Comparison of ENCODE assay signal across 31 mouse cellular contexts in genomic region chr4:100977522-100977921, GRCm38 (mm10). TPM values are rescaled to one million over a fixed set of nuclear protein-coding genes. Genes with fewer than 3 reads are reported as not detected.
DNase-seq lines count a peak whose midpoint lies in the region; ATAC-seq and TF ChIP-seq lines count a peak whose summit lies in the region.
"Had no signal": no experiment of that assay in that cellular context is flagged by ENCODE, and none has a peak within 500 bp of the region (broad histone marks: within the 10 kb centered on the region; RNA-seq: fewer than 3 reads in every experiment).

No protein-coding gene starts in this region.

- no peak for TF ChIP-seq EP300 in lung, postnatal 0 days (IDR thresholded peaks at IDR 0.05)

- H3K9me3 ChIP-seq in hindbrain, postnatal 0 days (ENCODE audit: low read length) = no peaks in the 10 kb centered on the region
- H3K9me3 ChIP-seq in hindbrain, embryonic 13.5 days = no peaks in the 10 kb centered on the region
- no peaks in the 10 kb centered on the region for H3K9me3 ChIP-seq in lung, postnatal 0 days (ENCODE audit: low read length)
- H3K9me3 ChIP-seq in embryonic facial prominence, embryonic 10.5 days = no peaks in the 10 kb centered on the region
- H3K9me3 ChIP-seq: G1E; heart, embryonic 13.5 days; limb, embryonic 15.5 days; liver, embryonic 15.5 days; midbrain, embryonic 15.5 days; neural tube, embryonic 15.5 days; stomach, embryonic 15.5 days had no signal

- DNase-seq in hindbrain, postnatal 0 days (ENCODE audit: low spot score) = no peak
- DNase-seq in lung, postnatal 0 days (ENCODE audit: low spot score) = no peak
- no peak for DNase-seq in lung, postnatal 36 days
- peak; percentile 16 for DNase-seq in R1 (ENCODE audit: low read depth, low spot score)
- no peak for DNase-seq in left cerebral cortex, adult 18-20 months (ENCODE audit: low spot score in 2 of 2)
- no peak for DNase-seq in embryonic facial prominence, embryonic 10.5 days (ENCODE audit: low spot score)
- DNase-seq: cerebellum, adult 8-10 months; heart, postnatal 4 days; lung, postnatal 10 days; right cerebral cortex, postnatal 14 days; thymus, adult 2 months had no signal

- H3K27me3 ChIP-seq in hindbrain, postnatal 0 days (ENCODE audit: insufficient read depth, low read length) = no peaks in the 10 kb centered on the region
- H3K27me3 ChIP-seq in hindbrain, embryonic 13.5 days = no peaks in the 10 kb centered on the region
- no peaks in the 10 kb centered on the region for H3K27me3 ChIP-seq in lung, postnatal 0 days (replicated peaks; ENCODE audit: insufficient read depth, low read length)
- no peaks in the 10 kb centered on the region for H3K27me3 ChIP-seq in embryonic facial prominence, embryonic 10.5 days (replicated peaks; ENCODE audit: low read depth, poor library complexity, severe bottlenecking)
- H3K27me3 ChIP-seq: heart, embryonic 13.5 days; limb, embryonic 15.5 days; liver, embryonic 15.5 days; megakaryocyte, embryonic 14.5 days; midbrain, embryonic 15.5 days; neural tube, embryonic 15.5 days; stomach, embryonic 15.5 days had no signal

- no peak overlapping the region for H3K4me2 ChIP-seq in hindbrain, postnatal 0 days (ENCODE audit: low read depth, low read length)
- H3K4me2 ChIP-seq in hindbrain, embryonic 13.5 days = no peak overlapping the region
- H3K4me2 ChIP-seq in lung, postnatal 0 days (replicated peaks; ENCODE audit: low read depth, low read length) = no peak overlapping the region
- H3K4me2 ChIP-seq: heart, embryonic 13.5 days; limb, embryonic 15.5 days; liver, embryonic 15.5 days; midbrain, embryonic 15.5 days; neural tube, embryonic 15.5 days; stomach, embryonic 15.5 days had no signal

- H3K4me1 ChIP-seq in hindbrain, postnatal 0 days (ENCODE audit: insufficient read depth, low read length) = no peaks in the 10 kb centered on the region; the same call in 1 of the 2 replicates
- peaks cover 17% of the 10 kb centered on the region for H3K4me1 ChIP-seq in hindbrain, embryonic 13.5 days (replicated peaks)
- H3K4me1 ChIP-seq in lung, postnatal 0 days (ENCODE audit: insufficient read depth, low read depth, low read length) = no peaks in the 10 kb centered on the region
- H3K4me1 ChIP-seq in embryonic facial prominence, embryonic 10.5 days = peaks cover 11% of the 10 kb centered on the region
- H3K4me1 ChIP-seq: limb, embryonic 15.5 days; liver, embryonic 15.5 days; megakaryocyte, embryonic 14.5 days; stomach, embryonic 15.5 days had no signal

- no peak overlapping the region for H3K27ac ChIP-seq in hindbrain, postnatal 0 days
- H3K27ac ChIP-seq in hindbrain, embryonic 13.5 days = no peak overlapping the region
- no peak overlapping the region for H3K27ac ChIP-seq in lung, postnatal 0 days (ENCODE audit: low read length)
- H3K27ac ChIP-seq in embryonic facial prominence, embryonic 10.5 days (replicated peaks) = no peak overlapping the region
- H3K27ac ChIP-seq: heart, embryonic 13.5 days; limb, embryonic 15.5 days; liver, embryonic 15.5 days; midbrain, embryonic 15.5 days; neural tube, embryonic 15.5 days; stomach, embryonic 15.5 days had no signal

- H3K9ac ChIP-seq in hindbrain, postnatal 0 days (replicated peaks; ENCODE audit: low read length) = no peak overlapping the region
- H3K9ac ChIP-seq in hindbrain, embryonic 13.5 days = no peak overlapping the region
- H3K9ac ChIP-seq in lung, postnatal 0 days (replicated peaks; ENCODE audit: low read depth) = no peak overlapping the region
- H3K9ac ChIP-seq: heart, embryonic 13.5 days; limb, embryonic 15.5 days; liver, embryonic 15.5 days; midbrain, embryonic 15.5 days; neural tube, embryonic 15.5 days; stomach, embryonic 15.5 days had no signal

- peak; percentile 44; the same call in 1 of the 2 replicates for TF ChIP-seq CTCF in hindbrain, postnatal 0 days (IDR thresholded peaks at IDR 0.05; ENCODE audit: low read depth)
- TF ChIP-seq CTCF in lung, postnatal 0 days (IDR thresholded peaks at IDR 0.05) = peak; percentile 42; the same call in 1 of the 2 replicates

- H3K36me3 ChIP-seq in hindbrain, postnatal 0 days (ENCODE audit: insufficient read depth, low read length) = 0 out of 2 replicates have a peak, but pooled peaks cover 4% of the 10 kb centered on the region
- H3K36me3 ChIP-seq in hindbrain, embryonic 13.5 days = peaks cover 15% of the 10 kb centered on the region
- 0 out of 2 replicates have a peak, but pooled peaks cover 5% of the 10 kb centered on the region for H3K36me3 ChIP-seq in lung, postnatal 0 days (ENCODE audit: insufficient read depth, low read length)
- H3K36me3 ChIP-seq in embryonic facial prominence, embryonic 10.5 days (replicated peaks) = peaks cover 93% of the 10 kb centered on the region
- H3K36me3 ChIP-seq: G1E; liver, embryonic 15.5 days; midbrain, embryonic 15.5 days; neural tube, embryonic 15.5 days had no signal

- no peak for ATAC-seq in hindbrain, postnatal 0 days
- no peak for ATAC-seq in hindbrain, embryonic 13.5 days (ENCODE audit: low FRiP score)
- no peak for ATAC-seq in lung, postnatal 0 days
- ATAC-seq: midbrain, embryonic 15.5 days had no signal

- H3K4me3 ChIP-seq in hindbrain, postnatal 0 days (ENCODE audit: low read length) = no peak overlapping the region
- no peak overlapping the region for H3K4me3 ChIP-seq in hindbrain, embryonic 13.5 days
- H3K4me3 ChIP-seq in lung, postnatal 0 days (ENCODE audit: low read depth, low read length) = no peak overlapping the region
- no peak overlapping the region for H3K4me3 ChIP-seq in embryonic facial prominence, embryonic 10.5 days
- H3K4me3 ChIP-seq: heart, embryonic 13.5 days; limb, embryonic 15.5 days; liver, embryonic 15.5 days; megakaryocyte, embryonic 14.5 days; midbrain, embryonic 15.5 days; neural tube, embryonic 15.5 days; stomach, embryonic 15.5 days had no signal

- WGBS in hindbrain, postnatal 0 days = 84% methylated on average over 7 of the region's 7 CpGs
- WGBS in hindbrain, embryonic 13.5 days = 87% methylated on average over 7 of the region's 7 CpGs
- 88% methylated on average over 7 of the region's 7 CpGs for WGBS in lung, postnatal 0 days
- 91% methylated on average over 7 of the region's 7 CpGs for WGBS in embryonic facial prominence, embryonic 10.5 days

RNA-seq across cellular contexts. Expression of gene Gm10577, which starts 43.0 kb away (rescaled TPM):
- total RNA-seq in hindbrain, postnatal 0 days (2014; rRNA removed) = not detected in 2 replicates
- polyA plus RNA-seq in hindbrain, postnatal 0 days (2015; fragmentation: Nextera tagmentation; extraction: Ambion mirVana) = not detected in 2 replicates
- polyA plus RNA-seq in hindbrain, embryonic 13.5 days (2015; fragmentation: Nextera tagmentation; extraction: Ambion mirVana) = not detected in 2 replicates
- not detected in 2 replicates for polyA plus RNA-seq in lung, postnatal 0 days (2015; fragmentation: Nextera tagmentation; extraction: Ambion mirVana)
- total RNA-seq in left cerebral cortex, adult 18-20 months (2021) = not detected
- not detected in 2 replicates for polyA plus RNA-seq in embryonic facial prominence, embryonic 10.5 days (2016; fragmentation: Nextera tagmentation; extraction: Ambion mirVana)
- total RNA-seq: adrenal gland, adult 18-20 months; G1E; gastrocnemius, adult 8-10 months; granulocyte monocyte progenitor cell, adult 5-6 weeks; heart, postnatal 4 days; layer of hippocampus, adult 18-20 months; layer of hippocampus, postnatal 25 days; left cerebral cortex, postnatal 14 days had no signal
- polyA plus RNA-seq: cortical plate, adult 2 months; forebrain, embryonic 11.5 days; frontal cortex, adult 2 months; G1E; heart, embryonic 13.5 days; kidney, embryonic 14.5 days; limb, embryonic 15.5 days; liver, embryonic 15.5 days; midbrain, embryonic 15.5 days; neural tube, embryonic 15.5 days; spleen, adult 2 months; stomach, embryonic 15.5 days; thymus, adult 2 months had no signal
